Mouse (Mus musculus) thymus, adult 2 months (tissue): ENCODE data around the gene Tango6.

Source experiments
- CTCF ChIP-seq: fragments of 200-500 bp; IDR thresholded peaks from 2 replicates; pipeline ENCODE4 v1.5.1; 2012; ENCODE audit warnings: mild to moderate bottlenecking, control low read depth, low read length, moderate library complexity, borderline replicate concordance; ENCODE audit not compliant: control insufficient read depth, poor library complexity, insufficient read depth; ENCODE audit errors: extremely low read depth
- POLR2A ChIP-seq: fragments of 200-500 bp; IDR thresholded peaks from 2 replicates; pipeline ENCODE4 v1.6.1; 2012; ENCODE audit warnings: mild to moderate bottlenecking, low read length, control low read depth, moderate library complexity; ENCODE audit not compliant: control insufficient read depth, poor library complexity, insufficient read depth; ENCODE audit errors: extremely low read depth

DNA sequence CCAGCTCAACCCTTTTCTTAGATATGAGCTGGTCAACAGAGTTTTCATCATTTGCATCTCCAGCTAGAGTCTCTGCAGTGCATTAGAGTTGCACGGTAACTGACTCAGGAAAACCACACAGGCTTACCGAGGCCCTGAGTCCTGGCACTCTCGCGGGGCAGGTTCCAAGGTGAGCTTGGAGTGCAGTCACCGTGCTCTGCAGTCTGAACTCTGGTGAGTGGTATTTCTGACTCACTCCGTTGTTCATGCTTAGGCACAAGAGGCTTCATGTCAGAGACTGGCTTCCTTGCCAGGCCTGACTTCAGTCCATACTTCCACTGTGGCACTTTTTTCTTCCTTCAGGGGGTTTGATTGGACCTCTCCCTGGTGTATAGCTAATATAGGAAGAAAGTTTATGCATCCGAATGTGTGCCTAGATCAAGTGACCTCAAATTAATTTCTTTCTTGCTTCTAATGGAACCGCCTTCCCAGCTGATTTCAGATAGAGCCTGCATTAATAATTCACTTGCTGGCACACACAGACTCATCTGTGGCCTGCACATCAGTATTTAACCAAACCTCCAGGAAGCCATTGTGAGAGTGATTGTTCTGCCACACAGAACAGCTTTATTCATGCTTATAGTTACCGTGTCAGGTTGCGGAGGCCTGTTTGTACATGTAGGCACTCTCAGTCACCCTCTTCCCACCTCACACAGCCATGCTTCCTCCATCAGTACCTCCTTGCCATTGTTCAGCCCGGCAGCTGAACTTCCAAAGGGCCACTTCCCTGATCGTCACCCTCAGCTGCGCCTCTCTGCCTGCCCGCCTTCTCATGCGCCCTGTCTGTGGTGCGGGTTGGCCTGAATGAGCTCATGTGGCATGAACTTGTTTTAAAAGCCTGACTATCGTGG is 136.0 kb downstream of the Tango6 start:
- TF ChIP-seq CTCF = no peak
- TF ChIP-seq POLR2A = no peak
